Mouse (Mus musculus): ENCODE data around the gene Ptdss2. TPM values are rescaled to one million over a fixed set of nuclear protein-coding genes. Genes with fewer than 3 reads are reported as not detected.

The Ptdss2 gene
- polyA plus RNA-seq, 1 experiment from 2014 or later = 70.9 TPM

GRCm38 (mm10) chr7:141092051-141092735, 30.0 kb upstream of the Ptdss2 start:
- H3K36me3 ChIP-seq (ENCODE audit: control insufficient read depth, insufficient read depth, low read length) = no peaks in the 10 kb centered on the region
- peak overlapping the region; percentile 49 for H3K4me2 ChIP-seq (ENCODE audit: low read depth, low read length, severe bottlenecking)
- no peak overlapping the region for H3K27ac ChIP-seq (ENCODE audit: low read depth, low read length)
- ATAC-seq (replicated peaks; ENCODE audit: low FRiP score) = peak; percentile 88
- H3K4me1 ChIP-seq (replicated peaks; ENCODE audit: control insufficient read depth, insufficient read depth, low read length) = 0 out of 2 replicates have a peak, but pooled peaks cover 2% of the 10 kb centered on the region
- peak overlapping the region; percentile 24; the same call in 1 of the 2 replicates for H3K9ac ChIP-seq (ENCODE audit: low read length)
- H3K4me3 ChIP-seq (ENCODE audit: low read depth, low read length) = no peak overlapping the region; the same call in 1 of the 2 replicates
- peak; percentile 89 for DNase-seq (ENCODE audit: low spot score)
- 5% methylated on average over 37 of the region's 37 CpGs for WGBS
- peaks cover 22% of the 10 kb centered on the region for H3K27me3 ChIP-seq (ENCODE audit: control insufficient read depth, insufficient read depth, low read length)
- no peaks in the 10 kb centered on the region for H3K9me3 ChIP-seq (ENCODE audit: control insufficient read depth, low read length)

GRCm38 (mm10) chr7:141093950-141094349, 28.2 kb upstream of the Ptdss2 start:
- H3K36me3 ChIP-seq (ENCODE audit: control insufficient read depth, insufficient read depth, low read length) = no peaks in the 10 kb centered on the region
- H3K4me2 ChIP-seq (ENCODE audit: low read depth, low read length, severe bottlenecking) = no peak overlapping the region
- no peak overlapping the region for H3K4me3 ChIP-seq (ENCODE audit: low read depth, low read length)
- no peaks in the 10 kb centered on the region for H3K4me1 ChIP-seq (replicated peaks; ENCODE audit: control insufficient read depth, insufficient read depth, low read length)
- no peak overlapping the region for H3K27ac ChIP-seq (ENCODE audit: low read depth, low read length)
- H3K9me3 ChIP-seq (ENCODE audit: control insufficient read depth, low read length) = no peaks in the 10 kb centered on the region
- ATAC-seq (replicated peaks; ENCODE audit: low FRiP score) (no peak), DNase-seq (ENCODE audit: low spot score) (no peak)
- peaks cover 13% of the 10 kb centered on the region for H3K27me3 ChIP-seq (ENCODE audit: control insufficient read depth, insufficient read depth, low read length)
- H3K9ac ChIP-seq (ENCODE audit: low read length) = no peak overlapping the region
- 83% methylated on average over 6 of the region's 6 CpGs for WGBS

GRCm38 (mm10) chr7:141094487-141095205, 27.5 kb upstream of the Ptdss2 start:
- Histone ChIP-seq H3K4me1 (replicated peaks; ENCODE audit: control insufficient read depth, insufficient read depth, low read length) (no peaks in the 10 kb centered on the region), H3K4me2 (ENCODE audit: low read depth, low read length, severe bottlenecking) (no peak overlapping the region), H3K27me3 (ENCODE audit: control insufficient read depth, insufficient read depth, low read length) (peaks cover 9% of the 10 kb centered on the region), H3K27ac (ENCODE audit: low read depth, low read length) (no peak overlapping the region), H3K4me3 (ENCODE audit: low read depth, low read length) (no peak overlapping the region), H3K9me3 (ENCODE audit: control insufficient read depth, low read length) (no peaks in the 10 kb centered on the region), H3K36me3 (ENCODE audit: control insufficient read depth, insufficient read depth, low read length) (no peaks in the 10 kb centered on the region), H3K9ac (ENCODE audit: low read length) (no peak overlapping the region)
- WGBS = 76% methylated on average over 15 of the region's 15 CpGs
- DNase-seq (ENCODE audit: low spot score) (no peak), ATAC-seq (replicated peaks; ENCODE audit: low FRiP score) (no peak)

- no peak overlapping the region for H3K4me2 ChIP-seq (ENCODE audit: low read depth, low read length, severe bottlenecking)
- H3K4me1 ChIP-seq (replicated peaks; ENCODE audit: control insufficient read depth, insufficient read depth, low read length) = no peaks in the 10 kb centered on the region
- H3K27me3 ChIP-seq (ENCODE audit: control insufficient read depth, insufficient read depth, low read length) = peaks cover 21% of the 10 kb centered on the region
- WGBS = 86% methylated on average over 6 of the region's 6 CpGs
- H3K36me3 ChIP-seq (ENCODE audit: control insufficient read depth, insufficient read depth, low read length) = no peaks in the 10 kb centered on the region
- H3K27ac ChIP-seq (ENCODE audit: low read depth, low read length) = no peak overlapping the region
- no peak for ATAC-seq (replicated peaks; ENCODE audit: low FRiP score)
- no peak for DNase-seq (ENCODE audit: low spot score)
- H3K9me3 ChIP-seq (ENCODE audit: control insufficient read depth, low read length) = no peaks in the 10 kb centered on the region
- no peak overlapping the region for H3K9ac ChIP-seq (ENCODE audit: low read length)
- no peak overlapping the region for H3K4me3 ChIP-seq (ENCODE audit: low read depth, low read length)
These were observed 26.2 kb upstream of the Ptdss2 start for GRCm38 (mm10) chr7:141096021-141096420.

- Histone ChIP-seq H3K9me3 (ENCODE audit: control insufficient read depth, low read length) (no peaks in the 10 kb centered on the region), H3K4me1 (replicated peaks; ENCODE audit: control insufficient read depth, insufficient read depth, low read length) (no peaks in the 10 kb centered on the region), H3K36me3 (ENCODE audit: control insufficient read depth, insufficient read depth, low read length) (no peaks in the 10 kb centered on the region), H3K4me3 (ENCODE audit: low read depth, low read length) (no peak overlapping the region), H3K4me2 (ENCODE audit: low read depth, low read length, severe bottlenecking) (no peak overlapping the region), H3K27me3 (ENCODE audit: control insufficient read depth, insufficient read depth, low read length) (peaks cover 21% of the 10 kb centered on the region), H3K9ac (ENCODE audit: low read length) (no peak overlapping the region), H3K27ac (ENCODE audit: low read depth, low read length) (no peak overlapping the region)
- ATAC-seq (replicated peaks; ENCODE audit: low FRiP score) = no peak
- DNase-seq (ENCODE audit: low spot score) = no peak
- whole genome bisulfite sequencing = 44% methylated on average over 6 of the region's 6 CpGs
These were observed 25.5 kb upstream of the Ptdss2 start for GRCm38 (mm10) chr7:141096649-141097056.

GRCm38 (mm10) chr7:141097177-141097576, 25.0 kb upstream of the Ptdss2 start:
- no peak for DNase-seq (ENCODE audit: low spot score)
- H3K36me3 ChIP-seq (ENCODE audit: control insufficient read depth, insufficient read depth, low read length) = no peaks in the 10 kb centered on the region
- H3K9ac ChIP-seq (ENCODE audit: low read length) = no peak overlapping the region
- H3K9me3 ChIP-seq (ENCODE audit: control insufficient read depth, low read length) = no peaks in the 10 kb centered on the region
- no peak for ATAC-seq (replicated peaks; ENCODE audit: low FRiP score)
- no peak overlapping the region for H3K4me2 ChIP-seq (ENCODE audit: low read depth, low read length, severe bottlenecking)
- peaks cover 21% of the 10 kb centered on the region for H3K27me3 ChIP-seq (ENCODE audit: control insufficient read depth, insufficient read depth, low read length)
- H3K27ac ChIP-seq (ENCODE audit: low read depth, low read length) = no peak overlapping the region
- no peak overlapping the region for H3K4me3 ChIP-seq (ENCODE audit: low read depth, low read length)
- H3K4me1 ChIP-seq (replicated peaks; ENCODE audit: control insufficient read depth, insufficient read depth, low read length) = no peaks in the 10 kb centered on the region
- WGBS = 82% methylated on average over 5 of the region's 5 CpGs

- ATAC-seq (replicated peaks; ENCODE audit: low FRiP score) (no peak; the same call in 1 of the 2 replicates), DNase-seq (ENCODE audit: low spot score) (peak; percentile 69)
- peak within 1 kb of the TSS; percentile 21 for H3K4me3 ChIP-seq (ENCODE audit: low read depth, low read length)
- under 1% methylated on average over 56 of the region's 56 CpGs for WGBS
- H3K4me2 ChIP-seq (ENCODE audit: low read depth, low read length, severe bottlenecking) = peak within 1 kb of the TSS; percentile 50
- peaks cover 20% of the 10 kb centered on the region for H3K27me3 ChIP-seq (ENCODE audit: control insufficient read depth, insufficient read depth, low read length)
- H3K4me1 ChIP-seq (replicated peaks; ENCODE audit: control insufficient read depth, insufficient read depth, low read length) = no peaks in the 10 kb centered on the region
- no peak within 1 kb of the TSS for H3K27ac ChIP-seq (ENCODE audit: low read depth, low read length)
- H3K9ac ChIP-seq (ENCODE audit: low read length) = peak within 1 kb of the TSS; percentile 14; the same call in 1 of the 2 replicates
- H3K36me3 ChIP-seq (ENCODE audit: control insufficient read depth, insufficient read depth, low read length) = no peaks in the 10 kb centered on the region
- H3K9me3 ChIP-seq (ENCODE audit: control insufficient read depth, low read length) = no peaks in the 10 kb centered on the region
These were observed 22.1 kb upstream of the Ptdss2 start, which contains the start of gene Sigirr for GRCm38 (mm10) chr7:141099911-141100691. Gene Sigirr (minus strand): TSS chr7:141100572.

- peaks cover 20% of the 10 kb centered on the region for H3K27me3 ChIP-seq (ENCODE audit: control insufficient read depth, insufficient read depth, low read length)
- ATAC-seq (replicated peaks; ENCODE audit: low FRiP score) (no peak), DNase-seq (ENCODE audit: low spot score) (no peak)
- H3K9ac ChIP-seq (ENCODE audit: low read length) = no peak overlapping the region
- H3K4me3 ChIP-seq (ENCODE audit: low read depth, low read length) = no peak overlapping the region
- no peak overlapping the region for H3K27ac ChIP-seq (ENCODE audit: low read depth, low read length)
- no peaks in the 10 kb centered on the region for H3K36me3 ChIP-seq (ENCODE audit: control insufficient read depth, insufficient read depth, low read length)
- H3K9me3 ChIP-seq (ENCODE audit: control insufficient read depth, low read length) = no peaks in the 10 kb centered on the region
- 76% methylated on average over 3 of the region's 3 CpGs for WGBS
- H3K4me1 ChIP-seq (replicated peaks; ENCODE audit: control insufficient read depth, insufficient read depth, low read length) = no peaks in the 10 kb centered on the region
- H3K4me2 ChIP-seq (ENCODE audit: low read depth, low read length, severe bottlenecking) = no peak overlapping the region
These were observed 19.0 kb upstream of the Ptdss2 start for GRCm38 (mm10) chr7:141103161-141103560.

All from forebrain, embryonic 11.5 days (tissue).